Comparison of ENCODE assay signal across 8 mouse cellular contexts in the genomic region with DNA sequence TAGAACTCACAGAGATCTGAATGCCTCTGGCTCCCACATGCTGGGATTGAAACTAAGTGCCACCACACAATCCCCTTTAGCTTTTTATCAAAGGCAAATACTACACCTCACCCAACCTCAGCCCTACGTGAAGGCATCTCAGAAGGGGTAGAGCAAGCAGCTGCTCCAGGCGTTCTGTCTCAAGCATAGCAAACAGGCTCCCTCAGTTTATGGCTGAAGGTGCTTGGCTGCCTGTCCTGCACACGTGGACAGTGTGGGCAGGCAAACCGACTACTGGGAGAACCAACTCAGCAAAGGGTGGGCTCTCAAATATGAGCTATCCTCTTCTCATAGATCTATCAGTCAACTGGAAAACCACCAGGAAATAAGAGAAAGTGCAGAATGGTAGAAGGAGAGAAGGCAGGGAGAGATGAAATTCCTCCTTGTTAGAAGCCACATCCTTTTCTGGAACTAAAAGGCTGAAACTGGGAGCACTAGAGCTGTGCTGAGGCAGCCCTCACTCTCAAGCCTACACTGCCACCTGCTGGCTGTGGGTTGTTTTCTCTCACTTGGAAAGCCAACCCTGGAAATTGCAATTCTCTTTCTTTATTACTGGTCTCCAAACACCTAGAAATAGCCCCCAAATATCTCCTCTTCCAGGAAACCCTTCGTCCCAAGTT. TPM values are rescaled to one million over a fixed set of nuclear protein-coding genes. Genes with fewer than 3 reads are reported as not detected.
DNase-seq lines count a peak whose midpoint lies in the region; ATAC-seq lines count a peak whose summit lies in the region.

No protein-coding gene starts in this region.

- H3K27me3 ChIP-seq in heart, embryonic 10.5 days (ENCODE audit: insufficient read depth, poor library complexity, severe bottlenecking): no peaks in the 10 kb centered on the region
- H3K27me3 ChIP-seq in forebrain, embryonic 12.5 days: no peaks in the 10 kb centered on the region
- no peaks in the 10 kb centered on the region for H3K27me3 ChIP-seq in hindbrain, embryonic 13.5 days

- no peak overlapping the region for H3K9ac ChIP-seq in forebrain, embryonic 12.5 days
- no peak overlapping the region for H3K9ac ChIP-seq in hindbrain, embryonic 13.5 days

- 0 out of 2 replicates have a peak, but pooled peaks have one; percentile 44 for ATAC-seq in forebrain, embryonic 12.5 days (ENCODE audit: low FRiP score)
- ATAC-seq in hindbrain, embryonic 13.5 days (ENCODE audit: low FRiP score): peak; percentile 84

- no peak overlapping the region for H3K27ac ChIP-seq in heart, embryonic 10.5 days
- H3K27ac ChIP-seq in forebrain, embryonic 12.5 days: no peak overlapping the region
- H3K27ac ChIP-seq in hindbrain, embryonic 13.5 days: no peak overlapping the region

- H3K9me3 ChIP-seq in heart, embryonic 10.5 days: no peaks in the 10 kb centered on the region
- no peaks in the 10 kb centered on the region for H3K9me3 ChIP-seq in forebrain, embryonic 12.5 days
- no peaks in the 10 kb centered on the region for H3K9me3 ChIP-seq in hindbrain, embryonic 13.5 days

- DNase-seq in heart, adult 18-20 months: peak; percentile 54 to 89
- DNase-seq in heart, embryonic 10.5 days (ENCODE audit: low spot score): no peak
- DNase-seq in c-Kit-positive CD71-positive TER-119-negative erythroid progenitor cells, embryonic 14.5 days (ENCODE audit: low read depth): peak; percentile 37
- DNase-seq in layer of hippocampus, postnatal 14 days (ENCODE audit: low spot score in 2 of 2): peak; percentile 80 to 83
- DNase-seq in lung, postnatal 4 days: peak; percentile 43 to 71
- peak; percentile 77 to 90 for DNase-seq in right cerebral cortex, adult 2 months (ENCODE audit: low spot score in 2 of 2)

- H3K4me3 ChIP-seq in heart, embryonic 10.5 days: no peak overlapping the region
- no peak overlapping the region for H3K4me3 ChIP-seq in forebrain, embryonic 12.5 days (replicated peaks)
- H3K4me3 ChIP-seq in hindbrain, embryonic 13.5 days: no peak overlapping the region

- no peaks in the 10 kb centered on the region for H3K4me1 ChIP-seq in heart, embryonic 10.5 days
- H3K4me1 ChIP-seq in forebrain, embryonic 12.5 days: no peaks in the 10 kb centered on the region
- no peaks in the 10 kb centered on the region for H3K4me1 ChIP-seq in hindbrain, embryonic 13.5 days (replicated peaks)

- peaks cover 64% of the 10 kb centered on the region for H3K36me3 ChIP-seq in heart, embryonic 10.5 days
- no peaks in the 10 kb centered on the region; the same call in 1 of the 2 replicates for H3K36me3 ChIP-seq in forebrain, embryonic 12.5 days (replicated peaks)
- no peaks in the 10 kb centered on the region for H3K36me3 ChIP-seq in hindbrain, embryonic 13.5 days

- H3K4me2 ChIP-seq in forebrain, embryonic 12.5 days: no peak overlapping the region
- no peak overlapping the region for H3K4me2 ChIP-seq in hindbrain, embryonic 13.5 days

- WGBS in heart, embryonic 10.5 days: 71% methylated on average over 5 of the region's 5 CpGs
- WGBS in forebrain, embryonic 12.5 days: 72% methylated on average over 5 of the region's 5 CpGs
- WGBS in hindbrain, embryonic 13.5 days: 73% methylated on average over 5 of the region's 5 CpGs

RNA-seq across cellular contexts. Expression of a gene that starts 38.1 kb away (rescaled TPM):
- total RNA-seq in heart, adult 18-20 months (2021): under 1 TPM; 0.28 to 0.30 TPM
- polyA plus RNA-seq in heart, embryonic 10.5 days (2016; fragmentation: Nextera tagmentation; extraction: Ambion mirVana): 0.98 TPM in 1 of 2 replicates, not detected in the other
- polyA plus RNA-seq in forebrain, embryonic 12.5 days (2016; fragmentation: Nextera tagmentation; extraction: Ambion mirVana): not detected in 2 replicates
- not detected in 2 replicates for polyA plus RNA-seq in hindbrain, embryonic 13.5 days (2015; fragmentation: Nextera tagmentation; extraction: Ambion mirVana)
- total RNA-seq in layer of hippocampus, postnatal 14 days (2021): 1 to 10 TPM; 3.3 to 4.3 TPM

RNA-seq across cellular contexts. Expression of a gene that starts 46.4 kb away (rescaled TPM):
- total RNA-seq in heart, adult 18-20 months (2021): 100 to 1,000 TPM; 119 to 169 TPM
- 262 and 337 TPM in 2 replicates for polyA plus RNA-seq in heart, embryonic 10.5 days (2016; fragmentation: Nextera tagmentation; extraction: Ambion mirVana)
- 48.9 and 58.9 TPM in 2 replicates for polyA plus RNA-seq in forebrain, embryonic 12.5 days (2016; fragmentation: Nextera tagmentation; extraction: Ambion mirVana)
- polyA plus RNA-seq in hindbrain, embryonic 13.5 days (2015; fragmentation: Nextera tagmentation; extraction: Ambion mirVana): 13.8 and 14.7 TPM in 2 replicates
- total RNA-seq in layer of hippocampus, postnatal 14 days (2021): 10 to 100 TPM in 1 of 2 experiments, 1 to 10 TPM in 1; 9.0 to 17.2 TPM
